Mouse (Mus musculus): ENCODE measurements around the gene Pla2g10. TPM values are rescaled to one million over a fixed set of nuclear protein-coding genes. Genes with fewer than 3 reads are reported as not detected.
A peak's percentile ranks its signal among the peaks of the same experiment; 100 is the strongest.
"Not testable (repeated sequence)": the region's sequence is repeated elsewhere in the genome, so short reads cannot be mapped to it uniquely, and the experiment has no call there.

Pla2g10 gene
- total RNA-seq, 1 experiment, result 38.9 TPM

GRCm38 (mm10) chr16:13673114-13673513 is 57.7 kb downstream of the Pla2g10 start:
- in situ Hi-C loops (cut with MboI; ENCODE audit: low sequenced_read_pairs in 2 of 2, unreplicated experiment in 2 of 2), result no loop called here
- peak overlapping the region in 1 of 2 experiments; percentile 91; a peak in 2 of 4 replicates for H3K4me3 ChIP-seq (ENCODE audit: insufficient read depth in 1 of 2, low read depth in 1 of 2, low read length in 2 of 2, poor library complexity in 1 of 2, severe bottlenecking in 1 of 2)

GRCm38 (mm10) chr16:13672386-13672898 is 58.3 kb downstream of the Pla2g10 start:
- in situ Hi-C loops (cut with MboI; ENCODE audit: low sequenced_read_pairs in 2 of 2, unreplicated experiment in 2 of 2), result no loop called here
- TF ChIP-seq MAFK (IDR thresholded peaks at IDR 0.05; ENCODE audit: insufficient read depth, low read depth, low read length), result no peak
- peak overlapping the region; percentile 34 for H3K27ac ChIP-seq (ENCODE audit: insufficient read depth, low read depth, low read length, poor library complexity, severe bottlenecking)

More at GRCm38 (mm10) chr16:13673114-13673513, 57.7 kb downstream of the Pla2g10 start:
- Histone ChIP-seq H3K27ac (ENCODE audit: insufficient read depth, low read depth, low read length, poor library complexity, severe bottlenecking) (no peak overlapping the region), H3K4me1 (ENCODE audit: control insufficient read depth in 2 of 2, insufficient read depth in 2 of 2, low read length in 2 of 2, poor library complexity in 1 of 2) (peaks cover 0 to 3% of the 10 kb centered on the region in 2 experiments; a peak in 1 of 4 replicates), H3K9ac (ENCODE audit: insufficient read depth, low read depth, low read length, poor library complexity, severe bottlenecking) (no peak overlapping the region), H3K9me3 (ENCODE audit: control insufficient read depth, insufficient read depth, low read depth, low read length) (no peaks in the 10 kb centered on the region), H3K36me3 (ENCODE audit: control insufficient read depth, insufficient read depth, low read length, poor library complexity, severe bottlenecking) (peaks cover 3% of the 10 kb centered on the region; the same call in 1 of the 2 replicates)
- DNase-seq (ENCODE audit: low read depth, low spot score), result no peak
- TF ChIP-seq ZNF384 (IDR thresholded peaks at IDR 0.05; ENCODE audit: low read depth, low read length) (no peak), MAFK (IDR thresholded peaks at IDR 0.05; ENCODE audit: insufficient read depth, low read depth, low read length) (no peak), HCFC1 (IDR thresholded peaks at IDR 0.05; ENCODE audit: borderline replicate concordance, insufficient read depth, low read length) (no peak), CHD2 (IDR thresholded peaks at IDR 0.05; ENCODE audit: low read depth, low read length) (no peak), ZC3H11A (IDR thresholded peaks at IDR 0.05; ENCODE audit: borderline replicate concordance, low read depth, low read length) (no peak)

GRCm38 (mm10) chr16:13671685-13672385 is 58.9 kb downstream of the Pla2g10 start, which contains the start of the genes Bfar and 3110001I22Rik:
Bfar (plus strand) TSS chr16:13671858.
3110001I22Rik (plus strand) TSS chr16:13671929.
- DNase-seq (ENCODE audit: low read depth, low spot score), result peak; percentile 87
- H3K27ac ChIP-seq (ENCODE audit: insufficient read depth, low read depth, low read length, poor library complexity, severe bottlenecking), result peak within 1 kb of the TSS; percentile 34
- H3K9ac ChIP-seq (ENCODE audit: insufficient read depth, low read depth, low read length, poor library complexity, severe bottlenecking), result peak within 1 kb of the TSS; percentile 92
- no peak for TF ChIP-seq ZNF384 (IDR thresholded peaks at IDR 0.05; ENCODE audit: low read depth, low read length)
- 0 out of 2 replicates have a peak, but pooled peaks have one; percentile 51 for TF ChIP-seq HCFC1 (IDR thresholded peaks at IDR 0.05; ENCODE audit: borderline replicate concordance, insufficient read depth, low read length)
- in situ Hi-C loops (cut with MboI; ENCODE audit: low sequenced_read_pairs in 2 of 2, unreplicated experiment in 2 of 2), result no loop called here
- H3K4me3 ChIP-seq (ENCODE audit: insufficient read depth in 1 of 2, low read depth in 1 of 2, low read length in 2 of 2, poor library complexity in 1 of 2, severe bottlenecking in 1 of 2), result peak within 1 kb of the TSS; percentile 80 to 91
- H3K4me1 ChIP-seq (ENCODE audit: control insufficient read depth in 2 of 2, insufficient read depth in 2 of 2, low read length in 2 of 2, poor library complexity in 1 of 2), result peaks cover 0 to 6% of the 10 kb centered on the region in 2 experiments; a peak in 1 of 4 replicates
- H3K36me3 ChIP-seq (ENCODE audit: control insufficient read depth, insufficient read depth, low read length, poor library complexity, severe bottlenecking), result peaks cover 2% of the 10 kb centered on the region; the same call in 1 of the 2 replicates
- no peaks in the 10 kb centered on the region for H3K9me3 ChIP-seq (ENCODE audit: control insufficient read depth, insufficient read depth, low read depth, low read length)

More at GRCm38 (mm10) chr16:13672386-13672898, 58.3 kb downstream of the Pla2g10 start:
- Histone ChIP-seq H3K9me3 (ENCODE audit: control insufficient read depth, insufficient read depth, low read depth, low read length) (no peaks in the 10 kb centered on the region), H3K4me3 (ENCODE audit: insufficient read depth in 1 of 2, low read depth in 1 of 2, low read length in 2 of 2, poor library complexity in 1 of 2, severe bottlenecking in 1 of 2) (peak overlapping the region; percentile 80 to 91), H3K4me1 (ENCODE audit: control insufficient read depth in 2 of 2, insufficient read depth in 2 of 2, low read length in 2 of 2, poor library complexity in 1 of 2) (peaks cover 0 to 3% of the 10 kb centered on the region in 2 experiments; a peak in 1 of 4 replicates), H3K36me3 (ENCODE audit: control insufficient read depth, insufficient read depth, low read length, poor library complexity, severe bottlenecking) (peaks cover 3% of the 10 kb centered on the region; the same call in 1 of the 2 replicates), H3K9ac (ENCODE audit: insufficient read depth, low read depth, low read length, poor library complexity, severe bottlenecking) (peak overlapping the region; percentile 92)
- DNase-seq (ENCODE audit: low read depth, low spot score), result peak; percentile 28

GRCm38 (mm10) chr16:13670896-13671295 is 59.9 kb downstream of the Pla2g10 start:
- H3K36me3 ChIP-seq (ENCODE audit: control insufficient read depth, insufficient read depth, low read length, poor library complexity, severe bottlenecking); H3K4me1 ChIP-seq (ENCODE audit: control insufficient read depth in 2 of 2, insufficient read depth in 2 of 2, low read length in 2 of 2, poor library complexity in 1 of 2); H3K9ac ChIP-seq (ENCODE audit: insufficient read depth, low read depth, low read length, poor library complexity, severe bottlenecking); DNase-seq (ENCODE audit: low read depth, low spot score); H3K9me3 ChIP-seq (ENCODE audit: control insufficient read depth, insufficient read depth, low read depth, low read length); in situ Hi-C loops (cut with MboI; ENCODE audit: low sequenced_read_pairs in 2 of 2, unreplicated experiment in 2 of 2); H3K27ac ChIP-seq (ENCODE audit: insufficient read depth, low read depth, low read length, poor library complexity, severe bottlenecking): not testable (repeated sequence)
- H3K4me3 ChIP-seq (ENCODE audit: insufficient read depth in 1 of 2, low read depth in 1 of 2, low read length in 2 of 2, poor library complexity in 1 of 2, severe bottlenecking in 1 of 2), result peak overlapping the region in 1 of 2 experiments; percentile 91; a peak in 1 of 4 replicates

GRCm38 (mm10) chr16:13669282-13669681 is 61.5 kb downstream of the Pla2g10 start:
- H3K9me3 ChIP-seq (ENCODE audit: control insufficient read depth, insufficient read depth, low read depth, low read length), result no peaks in the 10 kb centered on the region
- H3K9ac ChIP-seq (ENCODE audit: insufficient read depth, low read depth, low read length, poor library complexity, severe bottlenecking), result no peak overlapping the region
- no peak overlapping the region for H3K4me3 ChIP-seq (ENCODE audit: insufficient read depth in 1 of 2, low read depth in 1 of 2, low read length in 2 of 2, poor library complexity in 1 of 2, severe bottlenecking in 1 of 2)
- peaks cover 0 to 6% of the 10 kb centered on the region in 2 experiments; a peak in 1 of 4 replicates for H3K4me1 ChIP-seq (ENCODE audit: control insufficient read depth in 2 of 2, insufficient read depth in 2 of 2, low read length in 2 of 2, poor library complexity in 1 of 2)
- TF ChIP-seq ZC3H11A (IDR thresholded peaks at IDR 0.05; ENCODE audit: borderline replicate concordance, low read depth, low read length) (no peak), ZNF384 (IDR thresholded peaks at IDR 0.05; ENCODE audit: low read depth, low read length) (no peak), HCFC1 (IDR thresholded peaks at IDR 0.05; ENCODE audit: borderline replicate concordance, insufficient read depth, low read length) (no peak), MAFK (IDR thresholded peaks at IDR 0.05; ENCODE audit: insufficient read depth, low read depth, low read length) (no peak), CHD2 (IDR thresholded peaks at IDR 0.05; ENCODE audit: low read depth, low read length) (no peak)
- H3K36me3 ChIP-seq (ENCODE audit: control insufficient read depth, insufficient read depth, low read length, poor library complexity, severe bottlenecking), result peaks cover 1% of the 10 kb centered on the region; the same call in 1 of the 2 replicates
- DNase-seq (ENCODE audit: low read depth, low spot score), result no peak
- in situ Hi-C loops (cut with MboI; ENCODE audit: low sequenced_read_pairs in 2 of 2, unreplicated experiment in 2 of 2), result no loop called here
- no peak overlapping the region for H3K27ac ChIP-seq (ENCODE audit: insufficient read depth, low read depth, low read length, poor library complexity, severe bottlenecking)

All from ES-E14 (cell line).